Mouse (Mus musculus): ENCODE data around the gene Rbm20. TPM values are rescaled to one million over a fixed set of nuclear protein-coding genes. Genes with fewer than 3 reads are reported as not detected.

The Rbm20 gene
- total and polyA plus RNA-seq, 3 experiments: 37.3 to 58.6 TPM; not detected in 1

DNA sequence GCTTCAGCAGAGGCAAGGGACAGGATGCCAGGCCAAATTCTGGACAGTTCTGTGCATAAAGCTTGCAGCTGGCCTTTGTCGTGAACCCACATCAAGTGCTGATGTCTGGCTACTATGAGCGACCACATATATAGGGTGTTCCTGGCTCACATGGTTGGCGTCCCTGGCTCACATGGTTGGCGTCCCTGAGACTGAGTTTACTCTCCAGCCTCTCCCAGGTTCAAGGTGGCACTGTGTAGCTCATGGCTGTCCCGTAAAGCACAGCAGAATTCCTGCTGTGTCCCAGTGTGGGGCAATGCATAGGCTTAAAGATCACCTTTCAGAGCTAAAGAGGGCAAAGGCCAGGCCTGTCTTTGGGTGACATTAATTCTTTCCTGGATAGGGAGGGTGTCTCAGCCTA is 78.2 kb downstream of the Rbm20 start:
- H3K4me1 ChIP-seq (ENCODE audit: control insufficient read depth in 1 of 2, insufficient read depth in 2 of 2, low read length in 2 of 2): 0 out of 4 replicates have a peak, but pooled peaks cover 0 to 7% of the 10 kb centered on the region in 2 experiments
- no peak for DNase-seq (ENCODE audit: low read depth, low spot score)
- H3K27ac ChIP-seq (ENCODE audit: control insufficient read depth, low read depth, low read length): no peak overlapping the region
- peaks cover 0 to 6% of the 10 kb centered on the region in 2 experiments; a peak in 1 of 4 replicates for H3K36me3 ChIP-seq (ENCODE audit: control insufficient read depth in 1 of 2, insufficient read depth in 2 of 2, low read length in 2 of 2)
- no peak overlapping the region for H3K4me3 ChIP-seq (ENCODE audit: control insufficient read depth in 1 of 2, insufficient read depth in 1 of 2, low read depth in 2 of 2, low read length in 2 of 2)
- H3K79me2 ChIP-seq (ENCODE audit: control insufficient read depth, insufficient read depth, low read length, poor library complexity): no peaks in the 10 kb centered on the region
- TF ChIP-seq MEF2A (IDR thresholded peaks at IDR 0.05; ENCODE audit: extremely low read depth, insufficient replicate concordance, low read depth, low read length, poor library complexity, severe bottlenecking) (no peak), SIN3A (IDR thresholded peaks at IDR 0.05; ENCODE audit: low read length) (no peak), GATA1 (IDR thresholded peaks at IDR 0.05; ENCODE audit: low read depth, low read length) (no peak), ZMIZ1 (IDR thresholded peaks at IDR 0.05; ENCODE audit: low read depth, low read length) (no peak), RAD21 (IDR thresholded peaks at IDR 0.05; ENCODE audit: low read depth, low read length) (no peak), HCFC1 (IDR thresholded peaks at IDR 0.05; ENCODE audit: low read depth, low read length) (no peak), NRF1 (IDR thresholded peaks at IDR 0.05; ENCODE audit: insufficient read depth, low read depth, low read length, poor library complexity, severe bottlenecking) (no peak), MAFK (IDR thresholded peaks at IDR 0.05; ENCODE audit: borderline replicate concordance, low read depth, low read length) (no peak), CHD2 (IDR thresholded peaks at IDR 0.05; ENCODE audit: low read length) (no peak), MYB (IDR thresholded peaks at IDR 0.05; ENCODE audit: low read depth, low read length) (no peak), ZKSCAN1 (IDR thresholded peaks at IDR 0.05; ENCODE audit: low read depth, low read length) (no peak), GABPA (IDR thresholded peaks at IDR 0.05; ENCODE audit: low read depth, low read length) (no peak), POLR2AphosphoS5 (IDR thresholded peaks at IDR 0.05; ENCODE audit: borderline replicate concordance, low read depth, low read length) (no peak), E2F4 (IDR thresholded peaks at IDR 0.05; ENCODE audit: borderline replicate concordance, low read depth, low read length) (no peak), TBP (IDR thresholded peaks at IDR 0.05; ENCODE audit: low read depth, low read length) (no peak), MXI1 (IDR thresholded peaks at IDR 0.05; ENCODE audit: low read depth, low read length) (no peak), ELF1 (IDR thresholded peaks at IDR 0.05; ENCODE audit: low read depth, low read length) (no peak)
- no peaks in the 10 kb centered on the region for H3K9me3 ChIP-seq (replicated peaks; ENCODE audit: insufficient read depth, low read length)
- H3K27me3 ChIP-seq (ENCODE audit: control insufficient read depth in 1 of 2, insufficient read depth in 2 of 2, low read length in 2 of 2): no peaks in the 10 kb centered on the region
- no peak overlapping the region for H3K9ac ChIP-seq (ENCODE audit: control insufficient read depth, low read depth, low read length, poor library complexity, severe bottlenecking)

DNA sequence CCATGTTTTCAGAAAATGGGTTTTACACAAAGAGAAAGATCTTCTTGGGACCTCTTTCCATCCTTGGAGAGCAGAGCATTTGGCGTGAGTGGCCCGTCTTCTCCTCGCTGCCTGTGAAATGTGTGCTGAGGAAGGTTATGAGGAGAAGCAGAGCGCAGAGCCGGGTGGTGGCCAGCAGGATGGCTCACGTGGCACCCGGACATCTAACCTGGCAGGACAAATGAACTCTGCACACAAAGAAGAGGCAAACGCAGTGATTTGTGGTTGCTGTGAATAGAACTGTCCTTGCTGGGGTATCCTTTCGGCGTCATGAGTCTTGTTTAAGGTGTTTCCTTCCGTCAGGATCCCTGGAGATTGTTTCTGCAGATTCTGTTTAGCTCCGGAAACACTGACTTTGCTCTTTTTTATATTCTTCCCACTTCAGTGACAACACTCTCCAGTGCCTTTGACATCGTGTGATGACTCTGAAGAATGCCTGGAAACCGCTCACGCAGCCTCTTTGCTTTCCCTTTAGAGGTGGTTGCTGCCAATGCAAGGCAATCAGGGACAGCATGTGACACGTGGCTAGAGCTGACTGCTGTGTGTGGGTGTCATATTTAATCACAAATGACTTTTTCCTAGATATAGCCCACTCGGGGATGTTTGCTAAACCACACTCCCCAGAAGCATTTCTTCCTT is 80.5 kb downstream of the Rbm20 start:
- Histone ChIP-seq H3K36me3 (ENCODE audit: control insufficient read depth in 1 of 2, insufficient read depth in 2 of 2, low read length in 2 of 2) (peaks cover 0 to 7% of the 10 kb centered on the region in 2 experiments; a peak in 1 of 4 replicates), H3K4me3 (ENCODE audit: control insufficient read depth in 1 of 2, insufficient read depth in 1 of 2, low read depth in 2 of 2, low read length in 2 of 2) (no peak overlapping the region), H3K9ac (ENCODE audit: control insufficient read depth, low read depth, low read length, poor library complexity, severe bottlenecking) (no peak overlapping the region), H3K9me3 (replicated peaks; ENCODE audit: insufficient read depth, low read length) (no peaks in the 10 kb centered on the region), H3K27ac (ENCODE audit: control insufficient read depth, low read depth, low read length) (no peak overlapping the region), H3K27me3 (ENCODE audit: control insufficient read depth in 1 of 2, insufficient read depth in 2 of 2, low read length in 2 of 2) (no peaks in the 10 kb centered on the region), H3K79me2 (ENCODE audit: control insufficient read depth, insufficient read depth, low read length, poor library complexity) (no peaks in the 10 kb centered on the region), H3K4me1 (ENCODE audit: control insufficient read depth in 1 of 2, insufficient read depth in 2 of 2, low read length in 2 of 2) (peaks cover 0 to 9% of the 10 kb centered on the region in 2 experiments; a peak in 1 of 4 replicates)
- TF ChIP-seq GABPA (IDR thresholded peaks at IDR 0.05; ENCODE audit: low read depth, low read length) (no peak), MAZ (IDR thresholded peaks at IDR 0.05; ENCODE audit: low read depth, low read length) (no peak), UBTF (IDR thresholded peaks at IDR 0.05; ENCODE audit: borderline replicate concordance, insufficient read depth, low read depth, low read length) (no peak), ELF1 (IDR thresholded peaks at IDR 0.05; ENCODE audit: low read depth, low read length) (no peak)
- no peak for DNase-seq (ENCODE audit: low read depth, low spot score)

All from MEL (cell line).